Mouse (Mus musculus) frontal cortex, postnatal 14 days (tissue): ENCODE measurements around the gene Tmem216.

Experiments
- DNase-seq, 2 experiments: peaks; one replicate each; pipeline ENCODE4 v3.0.0; 2022; ENCODE audit warnings: low spot score in 2 of 2

Tmem216 gene

GRCm38 (mm10) chr19:10495670-10496069 lies 60.4 kb downstream of the Tmem216 start:
- no peak for DNase-seq

GRCm38 (mm10) chr19:10486264-10486738 lies 69.7 kb downstream of the Tmem216 start:
- DNase-seq, result peak in 1 of 2 experiments; percentile 46
